Mouse (Mus musculus) heart, postnatal 0 days (tissue): Measurements from ENCODE around the gene Hdac7.

Source experiments
- CTCF ChIP-seq: IDR thresholded peaks from 2 replicates; pipeline ENCODE4 v1.5.1; 2016; ENCODE audit warnings: antibody characterized with exemption, control low read depth, low read depth
- EP300 ChIP-seq: IDR thresholded peaks from 2 replicates; pipeline ENCODE4 v1.6.1; 2016; ENCODE audit warnings: antibody characterized with exemption, low read depth

GRCm38 (mm10) chr15:97780611-97781031, 63.7 kb downstream of the Hdac7 start:
- TF ChIP-seq EP300 (no peak), CTCF (no peak)
